Mouse (Mus musculus) C2C12 (cell line): Measurements from ENCODE around the gene Spon2.

ENCODE experiments used
- CTCF ChIP-seq: IDR thresholded peaks from one replicate; pipeline ENCODE4 v1.5.1; 2011; ENCODE audit not compliant: control insufficient read depth, insufficient read depth, insufficient read length
- FOSL1 ChIP-seq: IDR thresholded peaks from one replicate; pipeline ENCODE4 v1.8.0; 2011; ENCODE audit warnings: mild to moderate bottlenecking, low read length; ENCODE audit not compliant: poor library complexity, insufficient read depth, severe bottlenecking
- MAX ChIP-seq: IDR thresholded peaks from one replicate; pipeline ENCODE4 v1.6.1; 2011; ENCODE audit warnings: mild to moderate bottlenecking, control low read depth
- MYOD1 ChIP-seq: IDR thresholded peaks from one replicate; pipeline ENCODE4 v1.6.1; 2011; ENCODE audit warnings: low read depth; ENCODE audit not compliant: control insufficient read depth, insufficient read length
- USF1 ChIP-seq: IDR thresholded peaks from one replicate; pipeline ENCODE4 v1.6.1; 2011; ENCODE audit warnings: low read depth, mild to moderate bottlenecking, control low read depth, moderate library complexity

- TF ChIP-seq CTCF = peak; percentile 74
- TF ChIP-seq FOSL1 = no peak
- TF ChIP-seq MAX = no peak
- TF ChIP-seq MYOD1 = no peak
- TF ChIP-seq USF1 = no peak
Observed at GRCm38 (mm10) chr5:33203691-33204242, 14.5 kb downstream of the Spon2 start.
